Mouse (Mus musculus) E14TG2a.4 (cell line): ENCODE data around the gene Pmp22.

ENCODE experiments used
- H3K27me3 ChIP-seq: 2 replicates; pipeline ENCODE4 v1.6.1; 2014; ENCODE audit warnings: low read length, control low read depth; ENCODE audit not compliant: insufficient read depth
- H3K36me3 ChIP-seq: 2 replicates; pipeline ENCODE4 v1.6.1; 2014; ENCODE audit warnings: low read length, control low read depth; ENCODE audit not compliant: insufficient read depth
- H3K4me1 ChIP-seq: replicated peaks from 2 replicates; pipeline ENCODE4 v1.6.1; 2014; ENCODE audit warnings: low read depth, low read length, control low read depth
- H3K4me3 ChIP-seq: replicated peaks from 2 replicates; pipeline ENCODE4 v1.5.1; 2014; ENCODE audit warnings: mild to moderate bottlenecking, low read length
- H3K9me3 ChIP-seq: 2 replicates; pipeline ENCODE4 v1.6.1; 2014; ENCODE audit warnings: low read length, control low read depth
- CTCF ChIP-seq: conservative IDR thresholded peaks from 2 replicates; pipeline ENCODE4 v1.5.1; 2014; ENCODE audit warnings: low read length
- NANOG ChIP-seq: IDR thresholded peaks from 2 replicates; pipeline ENCODE4 v1.6.1; 2014; ENCODE audit warnings: borderline replicate concordance, low read length, mixed read lengths
- POU5F1 ChIP-seq: IDR thresholded peaks from 2 replicates; pipeline ENCODE4 v1.6.1; 2014; ENCODE audit warnings: low read length, borderline replicate concordance

The Pmp22 gene

GRCm38 (mm10) chr11:63136205-63136604 is 7.4 kb downstream of the Pmp22 start:
- peaks cover 43% of the 10 kb centered on the region for H3K4me1 ChIP-seq
- TF ChIP-seq POU5F1 = no peak
- no peak for TF ChIP-seq NANOG
- TF ChIP-seq CTCF = no peak
- H3K27me3 ChIP-seq = peaks cover 58% of the 10 kb centered on the region
- no peak overlapping the region for H3K4me3 ChIP-seq
- no peaks in the 10 kb centered on the region for H3K36me3 ChIP-seq
- H3K9me3 ChIP-seq = no peaks in the 10 kb centered on the region

GRCm38 (mm10) chr11:63136836-63137416 is 8.1 kb downstream of the Pmp22 start:
- peaks cover 36% of the 10 kb centered on the region for H3K4me1 ChIP-seq
- TF ChIP-seq POU5F1 = no peak
- TF ChIP-seq NANOG = 0 out of 2 replicates have a peak, but pooled peaks have one; percentile 17
- TF ChIP-seq CTCF = no peak

GRCm38 (mm10) chr11:63138739-63139138 is 10.0 kb downstream of the Pmp22 start:
- Histone ChIP-seq H3K4me1 (peaks cover 27% of the 10 kb centered on the region), H3K4me3 (no peak overlapping the region), H3K36me3 (no peaks in the 10 kb centered on the region), H3K9me3 (no peaks in the 10 kb centered on the region), H3K27me3 (peaks cover 37% of the 10 kb centered on the region)
- TF ChIP-seq POU5F1 = no peak
- no peak for TF ChIP-seq CTCF
- no peak for TF ChIP-seq NANOG

More at GRCm38 (mm10) chr11:63136836-63137416, 8.1 kb downstream of the Pmp22 start:
- Histone ChIP-seq H3K4me3 (no peak overlapping the region), H3K9me3 (no peaks in the 10 kb centered on the region), H3K27me3 (peaks cover 55% of the 10 kb centered on the region), H3K36me3 (no peaks in the 10 kb centered on the region)

- Histone ChIP-seq H3K36me3 (no peaks in the 10 kb centered on the region), H3K4me3 (no peak overlapping the region), H3K4me1 (peaks cover 7% of the 10 kb centered on the region), H3K9me3 (no peaks in the 10 kb centered on the region), H3K27me3 (peaks cover 23% of the 10 kb centered on the region)
- TF ChIP-seq CTCF (no peak), NANOG (no peak), POU5F1 (no peak)
Observed at GRCm38 (mm10) chr11:63142311-63142710, 13.5 kb downstream of the Pmp22 start.

GRCm38 (mm10) chr11:63142816-63143215 is 14.0 kb downstream of the Pmp22 start:
- TF ChIP-seq CTCF (no peak), POU5F1 (no peak), NANOG (no peak)

GRCm38 (mm10) chr11:63143486-63143885 is 14.7 kb downstream of the Pmp22 start:
- H3K27me3 ChIP-seq = peaks cover 15% of the 10 kb centered on the region
- no peaks in the 10 kb centered on the region for H3K9me3 ChIP-seq
- H3K4me3 ChIP-seq = no peak overlapping the region
- no peak for TF ChIP-seq POU5F1
- TF ChIP-seq CTCF = no peak
- no peak for TF ChIP-seq NANOG
- no peaks in the 10 kb centered on the region for H3K36me3 ChIP-seq
- peaks cover 2% of the 10 kb centered on the region; the same call in 1 of the 2 replicates for H3K4me1 ChIP-seq

More at GRCm38 (mm10) chr11:63142816-63143215, 14.0 kb downstream of the Pmp22 start:
- Histone ChIP-seq H3K4me3 (no peak overlapping the region), H3K36me3 (no peaks in the 10 kb centered on the region), H3K9me3 (no peaks in the 10 kb centered on the region), H3K4me1 (peaks cover 3% of the 10 kb centered on the region; the same call in 1 of the 2 replicates), H3K27me3 (peaks cover 20% of the 10 kb centered on the region)

- H3K9me3 ChIP-seq = no peaks in the 10 kb centered on the region
- peaks cover 7% of the 10 kb centered on the region; the same call in 1 of the 2 replicates for H3K27me3 ChIP-seq
- TF ChIP-seq POU5F1 (no peak), CTCF (no peak), NANOG (no peak)
- H3K4me1 ChIP-seq = peaks cover 2% of the 10 kb centered on the region; the same call in 1 of the 2 replicates
- H3K36me3 ChIP-seq = no peaks in the 10 kb centered on the region
- no peak overlapping the region for H3K4me3 ChIP-seq
Observed at GRCm38 (mm10) chr11:63146601-63147000, 17.8 kb downstream of the Pmp22 start.

- Histone ChIP-seq H3K27me3 (peaks cover 9% of the 10 kb centered on the region), H3K36me3 (no peaks in the 10 kb centered on the region), H3K4me1 (peaks cover 2% of the 10 kb centered on the region; the same call in 1 of the 2 replicates), H3K4me3 (no peak overlapping the region), H3K9me3 (no peaks in the 10 kb centered on the region)
- TF ChIP-seq POU5F1 = no peak
- no peak for TF ChIP-seq NANOG
- TF ChIP-seq CTCF = no peak
Observed at GRCm38 (mm10) chr11:63148276-63148675, 19.5 kb downstream of the Pmp22 start.
